Mouse (Mus musculus): ENCODE data around the gene Npm3.

Gene Npm3

DNA sequence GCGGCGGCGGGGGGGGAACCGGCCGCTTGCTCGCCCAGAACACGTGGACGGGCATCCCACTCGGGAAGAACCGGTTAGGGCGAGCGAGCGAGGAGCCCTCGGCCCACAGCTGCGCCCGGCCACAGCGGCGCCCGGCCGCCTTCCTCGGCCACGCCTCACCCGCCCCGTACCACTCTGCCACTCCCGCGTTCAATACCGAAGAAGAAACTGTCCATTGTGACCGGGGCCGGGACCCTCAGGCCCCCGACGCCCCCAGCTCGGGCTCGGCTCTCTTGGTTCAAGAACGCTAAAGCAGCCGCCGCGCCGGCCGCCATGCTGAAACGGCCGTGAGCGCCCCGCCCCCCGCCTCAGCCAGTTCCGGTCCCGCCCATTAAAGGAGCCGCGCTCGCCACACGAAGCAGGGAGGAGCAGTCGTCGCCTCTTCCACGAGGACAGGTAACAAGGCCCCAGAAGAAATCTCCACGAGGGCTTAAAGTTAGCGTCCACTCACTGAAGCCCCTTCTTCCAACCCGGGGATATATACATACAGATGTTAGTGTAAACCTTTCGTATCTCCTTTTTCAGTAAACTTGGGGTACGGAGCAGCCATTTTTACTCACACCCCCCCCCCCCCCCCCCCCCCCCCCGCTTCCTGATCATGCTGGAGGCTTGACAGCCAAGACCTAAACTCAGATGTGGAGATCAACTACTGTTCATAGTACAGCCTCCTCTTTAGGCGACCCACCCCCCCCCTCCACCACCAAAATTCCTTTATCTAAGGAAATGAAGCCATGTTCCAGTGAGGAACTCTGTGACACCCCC, at the start of gene Npm3:
Gene Npm3 (minus strand): TSS at position 349 of the 801 bp plus-strand sequence.
- DNase-seq (ENCODE audit: low spot score): peak; percentile 78

DNA sequence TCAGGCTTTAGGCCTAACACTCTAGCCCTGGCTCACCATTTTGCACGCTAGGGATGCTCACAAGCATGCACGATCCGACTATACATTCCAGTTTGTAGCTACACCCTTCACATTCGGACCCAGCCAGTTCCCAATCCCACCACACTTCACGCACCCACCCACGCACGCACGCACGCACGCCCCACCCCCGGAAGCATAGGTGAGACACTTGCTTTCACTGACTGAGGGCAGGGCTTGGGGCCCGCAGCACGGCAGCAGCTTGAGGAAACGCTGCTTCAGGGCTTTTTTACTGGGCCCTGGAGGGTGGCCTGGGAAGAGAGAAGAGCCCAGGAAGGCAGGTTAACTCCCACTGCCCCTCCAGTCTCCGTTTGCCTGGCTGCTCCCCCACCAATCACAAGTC, 47.5 kb upstream of the Npm3 start:
- no peak for DNase-seq (ENCODE audit: low spot score)

DNA sequence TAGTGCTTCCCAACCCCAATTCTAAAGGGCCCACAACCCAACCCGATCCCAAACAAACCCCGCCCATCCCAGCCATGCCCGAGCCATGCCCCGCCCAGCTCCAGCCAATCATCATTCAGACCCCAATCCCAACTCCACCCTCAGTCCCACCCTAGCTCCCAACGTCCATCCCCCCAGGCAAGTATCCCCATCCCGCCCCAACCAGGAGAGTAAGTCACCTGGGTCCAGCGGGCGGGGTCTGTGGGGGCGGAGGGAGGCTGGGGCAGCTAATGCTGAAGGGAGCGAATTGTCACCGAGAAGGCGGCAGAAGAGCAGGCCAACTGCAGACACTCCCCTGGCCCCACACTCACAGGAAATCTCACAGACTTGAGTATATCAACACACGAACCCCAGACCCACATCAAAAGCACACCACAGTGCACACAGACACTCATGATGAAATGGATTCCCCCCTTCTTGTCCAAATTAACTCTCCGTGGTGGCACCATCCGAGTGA, 46.7 kb upstream of the Npm3 start:
- no peak for DNase-seq (ENCODE audit: low spot score)

DNA sequence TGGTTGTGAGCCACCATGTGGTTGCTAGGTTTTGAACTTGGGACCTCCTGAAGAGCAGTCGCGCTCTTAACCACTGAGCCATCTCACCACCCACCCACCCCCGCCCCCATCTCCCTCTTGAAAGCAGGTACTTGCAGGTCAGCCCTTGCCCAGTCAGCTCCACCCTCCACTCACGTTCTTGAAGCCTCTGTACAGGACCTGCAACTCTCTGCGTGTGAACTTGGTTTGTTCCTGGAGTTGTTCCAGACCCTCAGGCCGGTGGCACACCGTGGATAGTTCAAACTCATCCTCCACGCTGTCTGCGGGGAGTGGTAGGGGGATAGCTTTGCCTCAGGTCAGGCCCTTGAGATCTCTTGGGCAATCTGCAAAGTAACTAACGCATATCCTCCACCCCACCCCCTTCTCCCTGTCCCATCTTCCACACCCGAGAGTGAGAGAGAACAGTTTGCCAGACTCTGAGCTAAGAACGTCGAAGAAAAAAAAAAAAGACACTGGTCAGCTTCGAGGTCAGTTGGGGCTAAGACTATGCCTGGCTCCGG, 46.1 kb upstream of the Npm3 start:
- DNase-seq (ENCODE audit: low spot score): no peak

DNA sequence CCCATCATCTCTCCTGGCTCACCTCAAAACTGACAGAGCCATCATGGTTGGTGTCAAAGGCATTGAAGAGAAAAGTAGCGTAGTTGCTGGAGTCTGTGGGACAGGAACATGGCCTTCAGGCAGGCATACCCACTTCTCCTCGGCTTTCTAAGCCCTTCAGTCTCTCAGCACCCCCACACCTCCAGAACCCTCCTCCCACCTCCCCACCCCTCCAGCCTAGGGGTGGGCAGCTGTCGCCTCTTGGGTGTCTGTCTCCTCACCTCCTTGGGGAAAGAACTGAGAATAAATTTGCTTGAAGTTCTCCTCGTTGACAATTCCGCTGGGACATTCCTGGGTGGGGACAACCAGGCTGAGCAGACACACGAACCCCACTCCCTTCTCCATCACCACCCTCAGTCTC, 45.3 kb upstream of the Npm3 start:
- DNase-seq (ENCODE audit: low spot score): no peak

DNA sequence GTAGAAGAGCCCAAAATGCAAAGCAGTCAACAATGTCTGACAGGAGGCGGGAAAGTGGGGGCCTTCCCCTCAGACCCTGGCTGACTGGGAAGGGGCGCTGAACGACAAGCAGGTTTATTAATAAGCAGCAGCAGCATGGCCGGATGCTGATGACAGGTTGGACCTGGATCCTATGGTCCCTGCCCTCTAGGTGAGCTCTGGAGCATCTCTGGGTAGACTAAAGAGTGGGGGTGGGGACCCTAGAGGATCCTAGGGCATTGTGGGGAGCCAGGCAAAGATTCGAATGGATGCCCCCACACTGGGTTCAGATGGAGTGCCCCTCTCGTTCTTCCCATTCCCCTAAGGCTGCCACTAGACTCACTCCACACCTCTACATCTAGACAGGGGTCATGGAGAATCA, 43.0 kb upstream of the Npm3 start:
- no peak for DNase-seq (ENCODE audit: low spot score)

DNA sequence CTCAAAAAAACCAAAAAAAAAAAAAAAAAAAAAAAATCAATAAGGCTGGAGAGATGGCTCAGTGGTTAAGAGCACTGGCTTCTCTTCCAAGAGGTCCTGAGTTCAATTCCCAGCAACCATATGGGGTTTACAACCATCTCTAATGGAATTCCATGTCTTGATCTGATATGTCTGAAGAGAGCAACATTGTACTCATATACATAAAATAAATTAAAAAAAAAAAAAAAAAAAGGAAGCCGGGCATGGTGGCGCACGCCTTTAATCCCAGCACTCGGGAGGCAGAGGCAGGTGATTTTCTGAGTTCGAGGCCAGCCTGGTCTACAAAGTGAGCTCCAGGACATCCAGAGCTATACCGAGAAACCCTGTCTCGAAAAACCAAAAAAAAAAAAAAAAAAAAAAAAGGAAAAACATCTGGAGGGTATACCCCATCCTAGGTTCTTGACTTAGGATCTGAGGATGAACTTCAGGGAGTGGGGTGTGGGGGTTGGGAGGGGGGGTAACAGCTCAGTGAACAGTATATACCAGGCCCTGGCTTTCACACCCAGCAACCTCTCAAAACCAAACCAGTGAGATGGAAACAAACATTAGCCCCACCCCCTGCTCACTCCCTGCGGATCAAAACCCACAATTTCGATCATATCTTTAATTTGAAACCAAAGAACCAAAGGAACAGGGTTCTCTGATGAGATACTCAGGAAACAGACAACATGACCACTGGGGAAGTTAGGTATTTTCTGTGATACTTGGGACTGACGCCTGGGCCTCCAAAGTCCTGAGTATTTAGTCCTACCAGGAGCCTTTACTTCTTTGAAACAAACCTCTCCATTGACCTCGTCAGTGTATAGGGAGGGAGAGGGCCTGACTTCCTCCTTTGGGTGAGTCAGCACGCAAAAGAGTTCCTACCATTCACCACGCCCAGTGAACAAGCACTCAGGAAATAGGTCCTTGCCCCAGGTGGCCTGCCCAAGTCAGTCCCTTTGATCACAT, 40.8 kb upstream of the Npm3 start:
- DNase-seq (ENCODE audit: low spot score): no peak

DNA sequence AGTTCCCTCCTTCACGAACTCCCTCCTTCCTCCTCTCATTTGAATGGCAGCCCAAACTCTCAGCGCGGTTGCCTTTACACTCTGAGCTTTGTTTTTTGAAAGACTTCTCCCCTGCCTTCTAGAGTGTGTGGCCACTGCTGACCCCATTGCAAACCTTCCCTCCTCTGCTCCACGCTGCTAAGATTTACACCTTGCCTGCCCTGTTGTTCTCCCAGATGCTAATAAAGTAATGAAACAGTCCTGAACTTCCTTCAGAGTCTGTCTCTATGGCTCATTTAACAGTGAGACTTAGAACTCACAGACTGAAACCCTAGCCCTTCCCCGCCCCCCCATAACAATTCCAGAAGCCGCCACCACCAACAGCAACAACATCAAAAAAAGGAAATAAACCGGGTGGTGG, 40.0 kb upstream of the Npm3 start:
- no peak for DNase-seq (ENCODE audit: low spot score)

DNA sequence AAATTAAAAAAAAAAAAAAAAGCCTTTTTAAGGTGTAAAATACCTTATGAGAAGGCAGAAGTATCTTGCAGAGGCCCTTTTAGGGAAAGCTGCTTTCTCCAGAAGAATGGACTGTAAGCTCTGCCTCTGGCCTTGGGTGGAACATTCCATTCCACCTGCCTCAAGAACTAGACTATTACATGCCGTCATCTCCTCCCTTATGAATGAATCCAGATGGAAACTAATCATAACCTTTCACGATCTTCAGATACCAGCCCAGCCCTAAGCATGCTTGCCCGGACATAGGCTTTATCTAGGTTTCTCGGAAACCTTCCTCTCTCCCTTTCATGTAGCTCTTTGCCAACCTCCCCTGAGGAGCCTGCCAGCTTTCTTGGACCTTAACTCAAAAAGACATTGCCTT, 38.9 kb upstream of the Npm3 start:
- peak; percentile 34 for DNase-seq (ENCODE audit: low spot score)

DNA sequence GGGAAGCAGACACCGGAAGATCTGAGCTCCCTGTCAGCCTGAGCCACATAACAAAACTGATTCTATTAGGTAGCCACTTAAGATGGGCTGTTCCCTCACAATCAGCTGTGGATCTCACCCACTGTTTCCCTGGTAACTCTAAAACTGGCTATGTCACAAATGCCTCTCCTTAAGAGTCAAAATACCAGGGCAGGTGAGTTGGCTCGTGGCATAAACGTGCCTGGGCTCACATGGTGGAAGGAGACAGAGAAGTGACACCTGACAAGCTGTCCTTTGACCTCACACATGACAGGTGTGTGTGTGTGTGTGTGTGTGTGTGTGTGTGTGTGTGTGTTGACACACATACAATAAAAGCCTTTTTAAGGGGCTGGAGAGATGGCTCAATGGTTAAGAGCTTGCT, 38.1 kb upstream of the Npm3 start:
- no peak for DNase-seq (ENCODE audit: low spot score)

DNA sequence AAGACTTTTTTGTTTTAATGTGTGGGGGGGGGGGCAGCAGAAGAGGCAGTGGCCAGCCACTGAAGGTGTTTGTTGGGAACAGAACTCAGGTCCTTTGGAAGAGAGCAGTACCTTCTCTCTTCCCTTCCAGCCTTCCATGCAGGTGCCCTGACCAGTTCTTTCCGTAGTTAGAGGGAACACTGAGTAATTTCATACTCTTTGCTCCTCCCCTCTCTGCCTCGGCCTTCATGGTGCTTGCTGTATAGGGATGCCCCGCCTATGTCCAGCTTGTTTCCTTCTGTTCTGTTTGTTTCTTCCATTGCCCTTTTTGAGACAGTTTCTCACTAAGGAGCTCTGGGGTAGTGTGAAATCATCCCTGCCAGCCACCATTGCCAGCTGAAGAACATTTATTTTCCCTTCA, 36.1 kb upstream of the Npm3 start:
- no peak for DNase-seq (ENCODE audit: low spot score)

DNA sequence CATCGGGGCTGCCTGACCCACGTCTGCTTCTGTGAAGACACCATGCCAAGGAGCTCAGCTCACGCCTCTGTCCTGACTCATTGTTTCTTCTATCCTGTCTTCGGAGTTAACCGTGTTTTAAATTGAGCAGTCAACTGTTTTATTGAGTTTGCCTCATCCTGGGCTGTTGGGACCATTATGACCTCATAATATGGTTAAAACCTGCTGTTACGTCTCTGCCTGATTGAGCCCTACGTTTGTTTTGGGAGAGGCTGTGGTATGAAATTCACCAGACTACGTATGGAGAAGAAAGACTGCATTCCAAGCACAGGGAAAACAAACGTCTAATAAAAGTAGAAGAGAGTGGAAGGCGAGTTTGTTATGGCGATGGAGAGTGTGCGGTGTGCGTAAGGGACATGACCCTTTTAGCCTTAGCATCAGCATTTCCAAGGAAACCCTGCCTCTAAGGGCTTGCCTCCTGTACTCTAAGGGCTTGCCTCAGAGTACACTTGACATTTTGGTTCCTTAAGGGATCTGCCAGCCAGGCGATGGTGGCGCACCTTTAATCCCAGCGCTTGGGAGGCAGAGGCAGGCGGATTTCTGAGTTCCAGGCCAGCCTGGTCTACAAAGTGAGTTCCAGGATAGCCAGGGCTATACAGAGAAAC, 34.7 kb upstream of the Npm3 start:
- no peak for DNase-seq (ENCODE audit: low spot score)

DNA sequence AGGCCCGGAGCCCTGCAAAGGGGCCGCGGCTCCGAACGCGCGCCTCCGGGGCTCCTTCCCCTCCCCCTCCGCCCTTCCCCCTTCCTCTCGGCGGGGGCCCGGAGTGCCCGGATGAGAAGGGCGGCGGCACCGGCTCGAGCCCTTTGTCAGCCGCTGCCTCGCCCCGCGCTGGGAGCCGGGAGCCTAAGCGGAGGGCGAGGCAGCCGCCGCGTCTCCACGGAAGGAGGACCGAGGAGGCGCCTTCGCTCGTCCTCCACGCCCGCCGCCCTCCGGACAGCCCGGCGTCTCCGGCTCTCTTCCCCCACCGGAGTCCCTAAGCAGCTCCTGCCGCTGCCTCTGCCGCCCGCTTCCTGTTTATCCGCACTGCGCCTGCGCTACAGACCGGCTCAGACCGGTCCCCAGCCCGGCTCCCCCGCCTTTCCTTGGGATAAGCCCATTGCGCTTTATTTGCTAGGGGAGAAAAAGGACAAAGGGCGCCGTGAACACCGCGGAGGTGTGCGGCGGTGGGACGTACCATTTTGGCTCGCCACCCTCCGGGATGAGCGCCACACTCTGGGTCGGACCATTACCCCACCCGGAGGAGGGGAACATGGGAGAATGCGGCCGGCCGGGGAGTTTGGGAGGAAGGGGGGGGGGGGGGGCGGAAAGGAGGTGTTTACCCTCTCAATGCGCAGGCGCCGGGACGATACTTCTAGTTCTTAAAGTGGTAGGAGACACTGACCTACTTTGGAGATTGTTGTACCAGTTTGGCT, 34.0 kb upstream of the Npm3 start, which contains the start of gene Mgea5:
Gene Mgea5 (minus strand): TSS at position 657 of the 752 bp plus-strand sequence.
- peak; percentile 97 for DNase-seq (ENCODE audit: low spot score)

DNA sequence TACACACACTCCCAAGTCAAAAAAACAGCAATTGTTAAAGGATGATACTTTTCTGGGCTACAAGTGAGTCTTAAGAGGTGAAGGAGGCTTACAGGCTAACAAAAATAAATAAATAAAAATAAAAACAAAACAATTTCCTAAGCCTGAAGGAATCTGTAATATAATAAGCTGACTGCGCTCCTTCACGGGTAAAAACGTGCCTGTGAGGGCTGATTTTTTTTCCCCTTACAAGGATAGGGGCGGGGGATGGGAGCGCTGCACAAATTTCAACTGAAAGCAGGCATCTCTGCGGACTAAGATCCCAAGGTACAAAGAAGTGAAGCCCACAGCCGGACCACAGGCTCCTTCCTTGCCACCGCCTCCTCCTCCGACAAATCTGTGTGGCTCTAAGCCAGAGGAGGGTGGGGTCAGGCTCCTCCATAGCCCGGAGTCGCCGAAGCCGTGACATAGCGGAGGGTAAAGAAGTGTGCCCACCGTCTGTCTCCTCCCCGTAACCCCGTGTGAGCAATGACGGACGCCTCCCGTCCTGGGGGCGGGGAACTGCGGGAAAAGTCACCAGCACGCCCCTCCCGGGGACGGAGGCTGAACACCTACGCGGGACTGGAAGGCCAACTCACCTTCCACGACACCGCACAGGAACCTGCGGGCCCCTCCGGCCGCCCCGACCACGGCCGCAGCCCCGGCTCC, 33.1 kb upstream of the Npm3 start:
- peak; percentile 76 for DNase-seq (ENCODE audit: low spot score)

DNA sequence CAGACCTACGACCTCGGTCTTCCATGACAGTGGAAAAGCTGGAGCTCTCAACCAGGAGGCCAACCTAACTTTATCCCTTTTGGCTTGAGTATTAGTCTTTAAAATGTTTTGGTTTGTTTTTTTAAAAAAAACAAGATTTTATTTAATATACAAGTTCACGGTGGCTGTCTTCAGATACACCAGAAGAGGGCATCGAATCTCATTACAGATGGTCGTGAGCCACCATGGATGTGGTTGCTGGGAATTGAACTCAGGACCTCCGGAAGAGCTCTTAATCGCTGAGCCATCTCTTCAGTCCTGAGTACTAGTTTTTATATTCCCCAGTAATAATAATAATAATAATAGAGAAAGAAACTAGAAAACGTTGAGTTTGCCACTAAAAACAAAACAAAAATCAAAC, 32.3 kb upstream of the Npm3 start:
- DNase-seq (ENCODE audit: low spot score): no peak

DNA sequence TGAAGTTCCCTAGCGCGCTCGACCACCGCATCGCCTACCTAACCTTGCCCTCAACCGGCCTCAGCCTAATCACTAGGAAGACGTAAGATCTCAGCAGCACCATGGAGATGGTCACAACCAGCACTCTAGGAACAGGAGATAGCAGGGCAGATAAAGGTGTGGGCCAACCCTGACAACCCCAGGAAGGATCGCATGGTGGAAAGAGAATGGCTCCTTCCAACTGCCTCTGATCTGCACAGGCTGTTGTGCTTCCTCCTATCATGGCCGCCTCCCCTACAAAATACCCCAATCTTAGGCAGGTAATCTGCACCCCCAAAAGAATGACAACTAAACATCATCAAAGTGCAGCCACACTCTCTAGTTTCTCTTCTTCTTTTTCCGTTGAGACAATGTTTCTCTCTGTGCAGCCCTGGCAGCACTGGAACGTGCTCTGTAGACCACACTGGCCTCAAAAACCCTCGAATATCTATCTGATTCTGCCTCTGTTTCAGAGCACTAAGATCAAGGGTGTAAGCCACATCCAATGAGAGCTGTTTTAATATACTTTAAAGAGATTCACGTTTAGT, 31.0 kb upstream of the Npm3 start:
- no peak for DNase-seq (ENCODE audit: low spot score)

DNA sequence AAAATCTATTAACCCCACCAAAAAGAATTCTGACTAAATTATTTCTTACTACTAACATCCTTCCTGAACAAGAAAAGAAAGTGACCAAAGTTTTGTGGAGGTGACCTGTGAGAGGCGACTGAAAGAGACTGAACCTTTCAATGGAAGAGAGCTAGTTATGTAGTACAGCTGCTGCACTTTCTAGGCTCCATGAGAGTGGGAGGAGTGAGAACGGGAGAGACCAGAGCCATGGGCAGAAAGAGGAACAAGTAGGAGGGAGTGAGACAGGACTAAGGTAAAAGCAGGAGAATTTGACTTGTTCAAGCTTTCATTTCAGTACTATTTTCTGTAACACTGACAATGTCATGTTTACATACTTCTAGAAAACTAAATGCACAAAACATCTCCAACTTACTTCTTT, 26.1 kb upstream of the Npm3 start:
- DNase-seq (ENCODE audit: low spot score): no peak

DNA sequence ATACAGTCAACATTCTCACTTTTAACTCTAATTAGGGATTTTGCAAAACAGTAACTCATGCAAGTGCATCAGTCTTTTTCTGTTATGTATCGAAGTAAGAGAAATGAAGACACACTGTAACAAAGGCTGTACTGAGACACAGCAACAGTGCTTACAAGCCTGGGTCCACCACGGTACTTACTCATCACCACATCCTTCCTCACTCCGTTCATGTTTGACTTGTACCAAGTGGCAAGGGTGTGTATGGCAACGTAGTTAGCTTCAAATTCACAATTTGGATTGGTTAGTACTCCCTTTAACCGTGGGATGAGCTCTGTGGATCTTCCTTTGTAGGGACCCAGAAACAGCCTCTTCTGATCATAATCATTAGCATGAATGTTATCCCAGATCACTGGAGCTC, 22.1 kb upstream of the Npm3 start:
- no peak for DNase-seq (ENCODE audit: low spot score)

DNA sequence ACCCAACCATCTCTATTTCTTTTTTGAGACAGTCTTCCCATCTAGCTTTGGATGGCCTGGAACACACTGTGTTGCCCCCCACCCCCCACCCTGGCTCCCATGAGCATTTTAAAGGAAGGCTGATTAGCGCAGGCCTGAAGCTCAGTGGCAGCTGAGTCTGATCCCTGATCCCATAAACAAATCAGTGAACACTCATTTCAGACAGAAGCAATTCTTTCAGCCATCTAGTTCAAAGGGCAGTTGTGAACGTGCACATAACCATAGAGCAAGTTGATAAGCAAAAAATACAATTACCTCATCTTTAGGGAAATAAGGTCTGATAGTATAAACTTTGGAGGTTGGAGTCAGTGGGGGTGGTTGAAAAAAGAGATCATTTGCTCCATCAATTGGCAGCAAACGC, 11.4 kb upstream of the Npm3 start:
- no peak for DNase-seq (ENCODE audit: low spot score)

DNA sequence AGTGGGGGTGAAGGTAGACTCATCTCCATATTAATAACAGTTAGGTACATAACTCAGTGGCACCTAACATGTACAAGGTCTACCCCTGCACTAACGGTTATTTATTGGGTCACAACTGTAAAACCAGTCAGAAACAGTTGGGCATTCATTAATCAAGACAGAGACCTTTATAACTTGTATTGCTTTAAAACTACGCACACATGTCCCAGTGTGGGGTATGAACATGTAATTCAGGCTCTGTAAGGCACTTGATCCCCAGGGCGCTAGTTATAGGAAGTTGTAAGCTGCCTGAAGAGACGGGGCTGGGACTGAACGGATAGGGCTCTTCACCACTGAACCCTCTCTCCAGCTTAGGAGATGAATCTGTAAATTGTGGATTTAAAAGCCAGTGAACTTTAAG, 9.3 kb upstream of the Npm3 start:
- DNase-seq (ENCODE audit: low spot score): no peak
